Comparison of ENCODE assay signal across 23 mouse cellular contexts in genomic region chr8:45766138-45766537, GRCm38 (mm10).
DNase-seq lines count a peak whose midpoint lies in the region; ATAC-seq and TF ChIP-seq lines count a peak whose summit lies in the region.
"Had no signal": no experiment of that assay in that cellular context is flagged by ENCODE, and none has a peak within 500 bp of the region (broad histone marks: within the 10 kb centered on the region; RNA-seq: fewer than 3 reads in every experiment).

No protein-coding gene starts in this region.

- peaks cover 59% of the 10 kb centered on the region for H3K36me3 ChIP-seq in heart, embryonic 10.5 days
- peaks cover 22% of the 10 kb centered on the region for H3K36me3 ChIP-seq in heart, embryonic 16.5 days (ENCODE audit: control insufficient read depth, insufficient read depth)
- H3K36me3 ChIP-seq: embryonic facial prominence, embryonic 15.5 days had no signal

- H3K4me2 ChIP-seq in heart, embryonic 16.5 days (ENCODE audit: low read depth, low read length): no peak overlapping the region
- H3K4me2 ChIP-seq: embryonic facial prominence, embryonic 15.5 days; limb, embryonic 15.5 days; midbrain, embryonic 11.5 days had no signal

- peak; percentile 27 to 34 for DNase-seq in heart, adult 18-20 months
- DNase-seq in heart, embryonic 10.5 days (ENCODE audit: low spot score): no peak
- DNase-seq in left cerebral cortex, adult 2 months (ENCODE audit: extremely low spot score in 1 of 2, low spot score in 2 of 2): no peak
- DNase-seq in left cerebral cortex, adult 11 months (ENCODE audit: low spot score): no peak
- no peak for DNase-seq in thymus, postnatal 25 days
- DNase-seq: adrenal gland, postnatal 14 days; cerebellum, adult 11 months; cerebellum, postnatal 25 days; gastrocnemius, postnatal 14 days; kidney, postnatal 10 days; layer of hippocampus, postnatal 36 days; right cerebral cortex, postnatal 14 days; thymus, adult 2 months had no signal

- H3K27ac ChIP-seq in heart, embryonic 10.5 days: no peak overlapping the region
- H3K27ac ChIP-seq in left cerebral cortex, adult 2 months: peak overlapping the region; percentile 25; the same call in 1 of the 2 replicates
- H3K27ac ChIP-seq in heart, embryonic 16.5 days (ENCODE audit: low read length): peak overlapping the region; percentile 6
- H3K27ac ChIP-seq: embryonic facial prominence, embryonic 15.5 days; forebrain, embryonic 10.5 days; layer of hippocampus, adult 2 months; limb, embryonic 15.5 days had no signal

- 69% methylated on average over 11 of the region's 11 CpGs for WGBS in heart, embryonic 10.5 days
- 53% methylated on average over 11 of the region's 11 CpGs for WGBS in heart, embryonic 16.5 days

- no peak; the same call in 1 of the 2 replicates for ATAC-seq in heart, embryonic 16.5 days (replicated peaks; ENCODE audit: extremely low read depth, insufficient read depth, low FRiP score)
- peak; percentile 22; the same call in 1 of the 2 replicates for ATAC-seq in megakaryocyte-erythroid progenitor cell, adult 5-6 weeks (replicated peaks; ENCODE audit: low FRiP score, low TSS enrichment, poor library complexity, severe bottlenecking)
- ATAC-seq: inflammation-experienced regulatory T-cells, adult 6 months had no signal

- no peaks in the 10 kb centered on the region for H3K27me3 ChIP-seq in heart, embryonic 10.5 days (ENCODE audit: insufficient read depth, poor library complexity, severe bottlenecking)
- no peaks in the 10 kb centered on the region for H3K27me3 ChIP-seq in heart, embryonic 16.5 days (ENCODE audit: control insufficient read depth, insufficient read depth, low read length)
- H3K27me3 ChIP-seq: CH12.LX; embryonic facial prominence, embryonic 15.5 days; limb, embryonic 15.5 days had no signal

- TF ChIP-seq CTCF in left cerebral cortex, adult 2 months (IDR thresholded peaks at IDR 0.05): no peak; the same call in none of the 2 replicates

- intact Hi-C loops in left cerebral cortex, adult 2 months (cut with DNase I): no loop called here

- H3K4me1 ChIP-seq in heart, embryonic 10.5 days: peaks cover 4% of the 10 kb centered on the region; the same call in 1 of the 2 replicates
- peaks cover 25% of the 10 kb centered on the region for H3K4me1 ChIP-seq in heart, embryonic 16.5 days (ENCODE audit: control insufficient read depth, insufficient read depth, low read length)

- H3K4me3 ChIP-seq in heart, embryonic 10.5 days: no peak overlapping the region
- H3K4me3 ChIP-seq in left cerebral cortex, adult 2 months: no peak overlapping the region
- no peak overlapping the region for H3K4me3 ChIP-seq in heart, embryonic 16.5 days (ENCODE audit: low read length)
- H3K4me3 ChIP-seq: embryonic facial prominence, embryonic 15.5 days; forebrain, embryonic 10.5 days; layer of hippocampus, adult 2 months; limb, embryonic 15.5 days; myocyte had no signal

- H3K9me3 ChIP-seq in heart, embryonic 10.5 days: no peaks in the 10 kb centered on the region
- H3K9me3 ChIP-seq in heart, embryonic 16.5 days (replicated peaks; ENCODE audit: control insufficient read depth, low read length): no peaks in the 10 kb centered on the region
- H3K9me3 ChIP-seq: embryonic facial prominence, embryonic 15.5 days; forebrain, embryonic 10.5 days; limb, embryonic 15.5 days had no signal

- H3K9ac ChIP-seq in heart, embryonic 16.5 days (ENCODE audit: low read length): no peak overlapping the region
- H3K9ac ChIP-seq: embryonic facial prominence, embryonic 15.5 days; limb, embryonic 15.5 days had no signal

Comparison
In these comparisons a context has a peak if more than half of its experiments do, and no peak if none do; other contexts are left out.
1. DNase-seq: peak in heart, adult 18-20 months (2 of 2); none in heart, embryonic 10.5 days (single experiment), left cerebral cortex, adult 2 months (0 of 2), left cerebral cortex, adult 11 months (single experiment) and thymus, postnatal 25 days (single experiment).